Mouse (Mus musculus): ENCODE measurements at regions not wholly inside any gene's neighbourhood (a gene's known extent, or its start where the extent isn't known, plus 50 kb on each side); places are given as distances from the start of the nearest gene placed in this dataset.

DNA sequence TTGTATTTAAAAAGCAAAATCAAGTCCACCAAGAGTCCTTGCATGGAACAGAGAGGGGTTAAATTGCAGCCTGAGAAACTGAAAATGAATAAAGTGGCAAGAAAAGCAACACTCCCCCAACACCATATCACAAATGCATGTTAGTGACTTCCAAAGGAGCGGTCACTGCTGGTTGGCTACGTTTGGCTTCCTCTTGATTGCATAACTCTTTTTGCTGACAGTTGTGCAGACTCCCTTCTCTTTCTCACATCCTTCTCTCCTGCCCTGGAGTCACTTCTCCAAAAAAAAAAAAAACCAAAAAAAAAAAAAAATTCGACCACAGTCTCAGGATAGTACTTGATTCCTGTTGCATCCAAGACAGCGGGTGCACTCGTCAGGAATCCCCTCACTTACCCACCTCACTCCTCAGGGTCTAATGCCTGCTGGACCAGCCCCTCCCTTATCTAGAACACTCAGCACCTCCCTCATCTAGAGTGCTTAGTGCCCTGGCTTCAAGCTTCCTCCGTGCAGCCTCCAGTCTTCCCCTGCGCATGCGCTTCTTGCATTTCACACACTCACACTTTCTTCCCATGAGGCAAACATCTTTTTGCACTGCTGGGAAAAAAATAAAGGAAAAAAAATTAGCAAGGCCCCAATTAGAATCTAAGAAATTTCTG lies 100.8 kb upstream of the Bank1 start:
- peak; percentile 91; the same call in 1 of the 2 replicates for ATAC-seq (ENCODE audit: insufficient read depth)
- WGBS: 37% methylated on average over 8 of the region's 8 CpGs
- peak; percentile 63 for DNase-seq
- Histone ChIP-seq H3K4me1 (ENCODE audit: insufficient read depth) (no peaks in the 10 kb centered on the region), H3K36me3 (ENCODE audit: insufficient read depth) (no peaks in the 10 kb centered on the region), H3K27me3 (ENCODE audit: insufficient read depth, low read length) (no peaks in the 10 kb centered on the region), H3K4me3 (ENCODE audit: low read depth, low read length) (no peak overlapping the region), H3K27ac (ENCODE audit: low read depth) (no peak overlapping the region), H3K4me2 (no peak overlapping the region), H3K9me3 (ENCODE audit: low read depth, low read length) (no peaks in the 10 kb centered on the region), H3K9ac (no peak overlapping the region)
- no peak for TF ChIP-seq CTCF (IDR thresholded peaks at IDR 0.05; ENCODE audit: low read depth)

DNA sequence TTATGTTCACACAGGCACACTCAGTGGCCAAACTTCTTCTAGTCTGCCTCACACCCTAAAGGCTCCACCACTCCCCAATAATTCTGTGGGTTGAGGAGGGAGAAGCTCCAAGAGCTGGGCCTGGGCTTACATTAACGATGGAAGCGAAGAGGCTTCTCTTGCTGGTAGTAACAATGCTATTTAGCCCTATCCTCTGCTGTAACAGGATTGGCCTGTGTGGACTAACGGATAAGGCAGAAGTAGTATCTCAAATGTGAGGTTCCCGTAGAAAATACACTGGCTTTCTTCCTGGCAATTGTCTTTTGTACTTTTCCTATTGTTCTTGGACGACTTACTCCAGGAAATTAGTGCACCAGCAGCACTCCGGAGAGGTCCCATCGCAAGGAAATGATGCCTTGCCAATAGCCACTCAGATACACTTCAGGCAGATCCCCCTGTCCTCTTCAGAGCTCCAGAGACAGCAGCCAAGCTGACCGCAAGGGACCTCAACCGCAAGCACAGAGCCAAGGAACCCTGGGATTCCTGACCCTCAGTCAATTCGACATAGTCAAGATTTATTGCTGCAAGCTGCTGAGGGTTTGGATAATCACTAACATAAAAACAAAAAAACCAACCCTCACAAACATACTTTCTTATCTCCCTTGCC lies 96.2 kb upstream of the Bank1 start:
- H3K36me3 ChIP-seq (ENCODE audit: insufficient read depth): no peaks in the 10 kb centered on the region
- 78% methylated on average over 10 of the region's 10 CpGs for WGBS
- H3K4me1 ChIP-seq (ENCODE audit: insufficient read depth): no peaks in the 10 kb centered on the region
- no peak overlapping the region for H3K27ac ChIP-seq (ENCODE audit: low read depth)
- H3K4me2 ChIP-seq: no peak overlapping the region
- TF ChIP-seq CTCF (IDR thresholded peaks at IDR 0.05; ENCODE audit: low read depth): no peak
- H3K27me3 ChIP-seq (ENCODE audit: insufficient read depth, low read length): no peaks in the 10 kb centered on the region
- ATAC-seq (ENCODE audit: insufficient read depth) (no peak), DNase-seq (no peak)
- no peak overlapping the region for H3K9ac ChIP-seq
- no peak overlapping the region for H3K4me3 ChIP-seq (ENCODE audit: low read depth, low read length)
- no peaks in the 10 kb centered on the region for H3K9me3 ChIP-seq (ENCODE audit: low read depth, low read length)

DNA sequence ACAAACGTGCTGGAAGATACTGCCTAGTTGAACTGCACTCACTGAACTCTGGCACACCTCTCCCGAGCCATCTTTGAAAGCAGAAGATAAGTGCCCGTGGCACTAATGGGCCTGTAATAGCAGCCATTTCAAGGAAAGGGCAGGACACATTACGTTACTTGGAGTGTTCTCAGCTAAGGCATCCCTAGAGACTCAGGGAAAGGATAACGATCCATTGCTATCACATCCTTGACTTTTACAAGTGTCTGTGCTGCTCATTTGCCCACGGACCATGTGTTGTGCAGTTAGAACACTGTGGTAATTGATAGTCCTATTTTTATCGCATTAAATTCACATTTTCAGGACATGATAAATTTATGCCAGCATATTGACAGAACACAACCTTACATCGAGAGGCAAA lies 79.7 kb upstream of the Bank1 start:
- no peak overlapping the region for H3K4me2 ChIP-seq
- no peak for DNase-seq

DNA sequence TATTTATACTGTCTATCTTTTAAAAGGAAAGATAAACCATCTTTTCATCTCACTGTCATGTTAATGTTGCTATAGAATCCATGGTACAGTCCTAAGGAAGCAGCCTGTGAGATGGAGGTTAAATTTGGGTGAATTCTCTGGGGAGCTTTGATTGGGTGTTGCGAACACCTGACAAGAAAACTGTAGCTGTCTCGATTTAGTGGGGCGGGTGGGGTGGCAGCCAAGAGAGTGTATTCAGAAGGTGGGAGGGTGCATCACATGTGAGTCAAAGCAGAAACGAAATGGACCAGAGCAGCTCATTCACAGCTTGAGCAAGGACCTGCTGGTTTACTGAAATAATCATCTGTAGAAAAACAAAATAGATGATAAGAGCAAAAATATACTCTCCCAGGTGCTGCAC lies 57.4 kb upstream of the Bank1 start:
- TF ChIP-seq CTCF (IDR thresholded peaks at IDR 0.05; ENCODE audit: low read depth): no peak
- ATAC-seq (ENCODE audit: insufficient read depth) (no peak), DNase-seq (no peak)
- Histone ChIP-seq H3K4me3 (ENCODE audit: low read depth, low read length) (no peak overlapping the region), H3K27me3 (ENCODE audit: insufficient read depth, low read length) (no peaks in the 10 kb centered on the region), H3K4me1 (ENCODE audit: insufficient read depth) (no peaks in the 10 kb centered on the region), H3K4me2 (no peak overlapping the region), H3K27ac (ENCODE audit: low read depth) (no peak overlapping the region), H3K9me3 (ENCODE audit: low read depth, low read length) (no peaks in the 10 kb centered on the region), H3K36me3 (ENCODE audit: insufficient read depth) (no peaks in the 10 kb centered on the region), H3K9ac (no peak overlapping the region)
- WGBS: 57% methylated on average over 4 of the region's 4 CpGs

More for the DNA sequence above, 79.7 kb upstream of the Bank1 start:
- WGBS: 68% methylated on average over 8 of the region's 8 CpGs
- TF ChIP-seq CTCF (IDR thresholded peaks at IDR 0.05; ENCODE audit: low read depth): no peak
- no peaks in the 10 kb centered on the region for H3K9me3 ChIP-seq (ENCODE audit: low read depth, low read length)
- no peaks in the 10 kb centered on the region for H3K36me3 ChIP-seq (ENCODE audit: insufficient read depth)
- H3K4me3 ChIP-seq (ENCODE audit: low read depth, low read length): no peak overlapping the region
- H3K4me1 ChIP-seq (ENCODE audit: insufficient read depth): no peaks in the 10 kb centered on the region
- no peaks in the 10 kb centered on the region for H3K27me3 ChIP-seq (ENCODE audit: insufficient read depth, low read length)
- H3K27ac ChIP-seq (ENCODE audit: low read depth): no peak overlapping the region
- ATAC-seq (ENCODE audit: insufficient read depth): no peak
- no peak overlapping the region for H3K9ac ChIP-seq

DNA sequence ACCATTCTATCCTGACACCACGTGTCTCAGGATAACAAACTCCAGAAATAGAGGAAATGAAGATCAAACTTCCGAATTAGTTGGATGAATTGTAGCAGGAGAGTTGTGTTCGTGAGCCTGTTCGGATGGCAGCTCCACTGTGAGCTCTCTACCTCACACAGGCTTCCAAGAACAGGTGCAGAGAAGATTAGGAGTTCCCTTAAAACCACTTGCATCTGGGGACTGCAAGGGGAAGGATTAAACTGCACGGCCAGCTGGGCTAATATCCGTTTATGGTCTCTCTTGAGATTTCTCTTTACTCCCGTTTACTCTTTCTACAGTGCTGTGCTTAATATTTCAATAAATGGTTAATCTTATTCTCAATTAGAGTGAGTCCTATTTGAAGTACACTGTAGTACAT lies 54.8 kb upstream of the Bank1 start:
- 58% methylated on average over 7 of the region's 7 CpGs for WGBS
- Histone ChIP-seq H3K9ac (no peak overlapping the region), H3K27me3 (ENCODE audit: insufficient read depth, low read length) (no peaks in the 10 kb centered on the region), H3K4me3 (ENCODE audit: low read depth, low read length) (no peak overlapping the region), H3K4me1 (ENCODE audit: insufficient read depth) (no peaks in the 10 kb centered on the region), H3K27ac (ENCODE audit: low read depth) (no peak overlapping the region), H3K9me3 (ENCODE audit: low read depth, low read length) (no peaks in the 10 kb centered on the region), H3K36me3 (ENCODE audit: insufficient read depth) (no peaks in the 10 kb centered on the region), H3K4me2 (no peak overlapping the region)
- no peak for TF ChIP-seq CTCF (IDR thresholded peaks at IDR 0.05; ENCODE audit: low read depth)
- no peak for DNase-seq
- ATAC-seq (ENCODE audit: insufficient read depth): no peak

DNA sequence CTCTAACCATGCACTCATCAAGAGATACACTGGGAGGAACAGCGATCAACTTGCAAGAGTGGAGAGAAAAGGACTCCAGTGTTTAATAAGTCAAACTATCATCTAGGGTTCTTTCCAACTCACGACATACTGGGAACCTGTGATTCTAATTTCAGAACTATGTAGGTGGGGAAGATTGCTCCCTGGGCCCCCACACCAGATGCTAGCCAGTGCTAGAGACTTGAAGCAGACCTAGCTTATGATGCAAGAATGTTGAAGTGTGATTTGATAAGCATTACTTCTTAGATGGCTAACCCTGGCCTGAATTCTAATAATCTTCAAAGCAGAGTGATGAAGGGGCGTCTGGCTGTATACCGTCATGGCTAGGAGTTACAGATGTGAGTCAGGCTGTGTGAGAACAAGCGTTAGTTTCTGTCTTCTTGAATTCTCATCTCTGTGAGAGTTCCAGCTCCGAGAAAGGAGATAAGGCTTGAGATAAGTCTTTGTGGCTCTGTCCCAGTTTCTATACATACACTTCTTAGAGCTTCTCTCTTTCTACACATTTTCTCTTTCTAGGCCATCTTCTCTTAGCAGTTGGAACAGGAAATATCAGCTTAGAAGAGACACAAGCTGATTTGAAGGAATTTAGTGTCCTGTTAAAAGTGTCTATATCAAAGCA lies 54.0 kb upstream of the Bank1 start:
- H3K4me2 ChIP-seq: no peak overlapping the region
- H3K4me1 ChIP-seq (ENCODE audit: insufficient read depth): no peaks in the 10 kb centered on the region
- H3K36me3 ChIP-seq (ENCODE audit: insufficient read depth): no peaks in the 10 kb centered on the region
- no peaks in the 10 kb centered on the region for H3K9me3 ChIP-seq (ENCODE audit: low read depth, low read length)
- H3K4me3 ChIP-seq (ENCODE audit: low read depth, low read length): no peak overlapping the region
- no peak overlapping the region for H3K9ac ChIP-seq
- DNase-seq: no peak
- 46% methylated on average over 6 of the region's 6 CpGs for WGBS
- no peak for ATAC-seq (ENCODE audit: insufficient read depth)
- no peaks in the 10 kb centered on the region for H3K27me3 ChIP-seq (ENCODE audit: insufficient read depth, low read length)
- no peak overlapping the region for H3K27ac ChIP-seq (ENCODE audit: low read depth)
- TF ChIP-seq CTCF (IDR thresholded peaks at IDR 0.05; ENCODE audit: low read depth): no peak

DNA sequence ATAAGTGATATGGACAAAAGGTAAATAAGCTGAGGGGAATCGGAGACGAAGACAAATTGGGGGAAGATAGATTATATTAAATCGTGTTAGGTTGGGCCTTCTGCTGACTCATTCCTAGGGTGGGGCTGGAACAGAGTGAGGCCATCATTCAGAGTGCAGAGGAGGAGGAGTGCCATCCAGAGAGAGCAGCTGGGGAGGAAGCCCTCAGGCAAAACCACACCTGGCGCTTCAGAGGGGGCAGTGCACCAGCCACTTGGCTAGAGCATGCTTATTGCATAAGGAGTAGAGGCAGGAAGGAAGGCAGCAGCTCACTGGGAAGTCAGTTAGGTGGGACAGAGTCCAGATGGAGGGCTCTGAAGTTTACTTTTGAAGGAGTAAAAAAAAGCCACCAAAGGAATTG lies 51.0 kb upstream of the Bank1 start:
- H3K4me2 ChIP-seq: no peak overlapping the region
- H3K9me3 ChIP-seq (ENCODE audit: low read depth, low read length): no peaks in the 10 kb centered on the region
- no peak overlapping the region for H3K9ac ChIP-seq
- no peaks in the 10 kb centered on the region for H3K36me3 ChIP-seq (ENCODE audit: insufficient read depth)
- H3K4me1 ChIP-seq (ENCODE audit: insufficient read depth): no peaks in the 10 kb centered on the region
- no peak; the same call in 1 of the 2 replicates for ATAC-seq (ENCODE audit: insufficient read depth)
- no peak for TF ChIP-seq CTCF (IDR thresholded peaks at IDR 0.05; ENCODE audit: low read depth)
- H3K4me3 ChIP-seq (ENCODE audit: low read depth, low read length): no peak overlapping the region
- no peak overlapping the region for H3K27ac ChIP-seq (ENCODE audit: low read depth)
- no peak for DNase-seq
- H3K27me3 ChIP-seq (ENCODE audit: insufficient read depth, low read length): no peaks in the 10 kb centered on the region
- WGBS: 58% methylated on average over 4 of the region's 4 CpGs

Data from lung, embryonic 14.5 days (tissue).